Mouse (Mus musculus) cortical plate, adult 2 months (tissue): ENCODE measurements around the gene Kansl1l. TPM values are rescaled to one million over a fixed set of nuclear protein-coding genes. Genes with fewer than 3 reads are reported as not detected.

ENCODE experiments used
- H3K27ac ChIP-seq: fragments of 200-500 bp; 2 replicates; pipeline ENCODE4 v1.5.1; 2012; ENCODE audit warnings: low read length, control low read depth, inconsistent platforms; ENCODE audit not compliant: insufficient read depth
- H3K4me1 ChIP-seq: fragments of 200-500 bp; 2 replicates; pipeline ENCODE4 v1.6.1; 2011; ENCODE audit warnings: low read length; ENCODE audit not compliant: control insufficient read depth, insufficient read depth
- H3K4me3 ChIP-seq: fragments of 200-500 bp; 2 replicates; pipeline ENCODE4 v1.5.1; 2011; ENCODE audit warnings: mild to moderate bottlenecking, low read length, control low read depth; ENCODE audit not compliant: insufficient read depth
- CTCF ChIP-seq: fragments of 200-500 bp; IDR thresholded peaks from 2 replicates; pipeline ENCODE4 v1.5.1; 2011; ENCODE audit warnings: mild to moderate bottlenecking, control low read depth, low read length; ENCODE audit not compliant: insufficient read depth; ENCODE audit errors: extremely low read depth
- POLR2A ChIP-seq: fragments of 200-500 bp; IDR thresholded peaks from 2 replicates; pipeline ENCODE4 v1.6.1; 2011; ENCODE audit warnings: mild to moderate bottlenecking, low read length, control low read depth; ENCODE audit not compliant: insufficient read depth; ENCODE audit errors: extremely low read depth
- polyA plus RNA-seq: library from polyadenylated mRNA; depleted of rRNA; stranded (reverse); fragments of >200 nt; gene quantifications from 2 replicates; pipeline ENCODE4 v1.2.3, GENCODE M21; 2012; rRNA removed

Gene Kansl1l
- polyA plus RNA-seq, 1 experiment: 8.0 TPM

GRCm38 (mm10) chr1:66682974-66683373 is 134.4 kb downstream of the Kansl1l start:
- no peak overlapping the region for H3K4me3 ChIP-seq
- TF ChIP-seq CTCF (no peak), POLR2A (no peak)
- no peaks in the 10 kb centered on the region for H3K4me1 ChIP-seq
- H3K27ac ChIP-seq: no peak overlapping the region

GRCm38 (mm10) chr1:66678662-66679061 is 138.7 kb downstream of the Kansl1l start:
- no peak overlapping the region for H3K4me3 ChIP-seq
- TF ChIP-seq POLR2A (no peak), CTCF (no peak)
- no peak overlapping the region for H3K27ac ChIP-seq
- no peaks in the 10 kb centered on the region for H3K4me1 ChIP-seq

- TF ChIP-seq POLR2A (no peak), CTCF (no peak)
- Histone ChIP-seq H3K27ac (no peak overlapping the region), H3K4me3 (no peak overlapping the region), H3K4me1 (no peaks in the 10 kb centered on the region)
Observed at GRCm38 (mm10) chr1:66677928-66678327, 139.4 kb downstream of the Kansl1l start.

- Histone ChIP-seq H3K4me3 (no peak overlapping the region), H3K27ac (no peak overlapping the region), H3K4me1 (no peaks in the 10 kb centered on the region)
- no peak for TF ChIP-seq CTCF
- no peak for TF ChIP-seq POLR2A
Observed at GRCm38 (mm10) chr1:66672812-66673211, 144.6 kb downstream of the Kansl1l start.

GRCm38 (mm10) chr1:66671475-66671874 is 145.9 kb downstream of the Kansl1l start:
- H3K4me1 ChIP-seq: no peaks in the 10 kb centered on the region
- TF ChIP-seq CTCF: no peak
- TF ChIP-seq POLR2A: no peak
- no peak overlapping the region for H3K27ac ChIP-seq
- H3K4me3 ChIP-seq: no peak overlapping the region

Other genes starting within 250 kb of the Kansl1l start
- gene Rpe, start 116.7 kb downstream of the Kansl1l start, polyA plus RNA-seq: 23.8 and 25.9 TPM in 2 replicates
- 30.0 and 31.8 TPM in 2 replicates for gene Acadl, start 45.7 kb upstream of the Kansl1l start, polyA plus RNA-seq
- gene Myl1, start 127.8 kb upstream of the Kansl1l start, polyA plus RNA-seq: 1.3 TPM in 2 replicates
- gene Lancl1, start 221.3 kb upstream of the Kansl1l start, polyA plus RNA-seq: 226 and 228 TPM in 2 replicates